Mouse (Mus musculus) R1 (cell line): ENCODE results near the gene DXBay18.
"Not testable (repeated sequence)": the region's sequence is repeated elsewhere in the genome, so short reads cannot be mapped to it uniquely, and the experiment has no call there.

Experiments
- DNase-seq: peaks from one replicate; pipeline ENCODE4 v3.0.0-alpha.2; 2018; ENCODE audit warnings: low read depth, low spot score

DXBay18 gene

GRCm38 (mm10) chrX:73149350-73149749 is at the start of gene DXBay18:
DXBay18 (minus strand) TSS chrX:73149450.
- DNase-seq, result not testable (repeated sequence)

- DNase-seq, result peak; percentile 75
These were observed 42.7 kb upstream of the DXBay18 start, which contains the start of gene Xlr3b for GRCm38 (mm10) chrX:73191934-73192333. Xlr3b (plus strand) TSS chrX:73192207.

GRCm38 (mm10) chrX:73176889-73177288 is 27.6 kb upstream of the DXBay18 start, which contains the start of gene Spin2d:
Spin2d (minus strand) TSS chrX:73176989.
- DNase-seq, result not testable (repeated sequence)

- DNase-seq, result not testable (repeated sequence)
These were observed 754 bp downstream of the DXBay18 start, which contains the start of gene Xlr5b for GRCm38 (mm10) chrX:73148496-73148895. Xlr5b (plus strand) TSS chrX:73148796.

GRCm38 (mm10) chrX:73143218-73143618 is 6.0 kb downstream of the DXBay18 start:
- not testable (repeated sequence) for DNase-seq

- DNase-seq, result not testable (repeated sequence)
These were observed 26.1 kb downstream of the DXBay18 start for GRCm38 (mm10) chrX:73122859-73123829.

- DNase-seq, result not testable (repeated sequence)
These were observed 32.5 kb downstream of the DXBay18 start, which contains the start of gene Gm14685 for GRCm38 (mm10) chrX:73116747-73117146. Gm14685 (plus strand) TSS chrX:73117047.

GRCm38 (mm10) chrX:73096941-73097508 is 52.2 kb downstream of the DXBay18 start, which contains the start of gene Xlr3a:
Xlr3a (minus strand) TSS chrX:73097095.
- peak; percentile 84 for DNase-seq
